Mouse (Mus musculus): ENCODE data around the gene Tmem131l.
"Not testable (repeated sequence)": the region's sequence is repeated elsewhere in the genome, so short reads cannot be mapped to it uniquely, and the experiment has no call there.

The Tmem131l gene

DNA sequence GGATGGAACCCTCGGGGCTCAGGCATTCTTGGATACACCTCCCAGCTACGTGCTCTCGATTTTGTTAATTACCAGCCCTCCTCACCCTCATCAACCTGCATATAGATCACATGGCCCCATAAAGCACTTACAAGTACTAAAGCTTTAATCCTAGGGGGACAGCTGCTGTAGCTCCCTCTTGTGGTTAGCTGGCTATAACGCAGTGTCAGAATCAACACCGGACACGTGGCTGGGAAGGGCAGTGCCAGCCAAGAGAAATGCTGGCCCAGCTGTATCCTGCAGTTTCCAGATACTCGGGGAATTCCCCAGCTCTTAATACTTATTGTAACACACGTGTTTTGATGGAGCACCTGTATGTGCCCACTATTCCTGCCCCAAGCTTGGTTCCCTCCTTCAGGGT, 140.4 kb downstream of the Tmem131l start:
- in situ Hi-C loops (cut with MboI; ENCODE audit: low pct_unique_long_range_greater_than_20kb in 1 of 2, low sequenced_read_pairs in 2 of 2, unreplicated experiment in 1 of 2) = no loop called here

DNA sequence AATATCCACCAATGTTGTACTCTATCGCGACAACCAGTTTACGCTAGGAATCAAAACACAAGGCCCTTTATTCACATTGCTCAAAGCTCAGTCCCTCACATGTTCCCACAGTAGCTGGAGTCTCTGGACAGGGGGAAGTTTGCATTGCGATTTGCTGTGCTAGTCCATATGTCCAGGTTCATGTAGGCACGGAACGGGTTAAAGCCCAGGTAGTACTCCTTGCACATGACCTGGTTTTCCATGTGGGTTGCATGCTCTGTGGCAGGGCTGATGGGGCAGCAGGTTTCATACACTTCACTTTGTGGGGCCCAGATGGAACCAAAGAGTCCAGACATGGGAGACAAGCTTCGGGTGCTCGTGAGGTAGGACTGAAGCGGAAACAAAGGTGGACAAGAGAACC, 141.7 kb downstream of the Tmem131l start:
- in situ Hi-C loops (cut with MboI; ENCODE audit: low pct_unique_long_range_greater_than_20kb in 1 of 2, low sequenced_read_pairs in 2 of 2, unreplicated experiment in 1 of 2) = no loop called here

DNA sequence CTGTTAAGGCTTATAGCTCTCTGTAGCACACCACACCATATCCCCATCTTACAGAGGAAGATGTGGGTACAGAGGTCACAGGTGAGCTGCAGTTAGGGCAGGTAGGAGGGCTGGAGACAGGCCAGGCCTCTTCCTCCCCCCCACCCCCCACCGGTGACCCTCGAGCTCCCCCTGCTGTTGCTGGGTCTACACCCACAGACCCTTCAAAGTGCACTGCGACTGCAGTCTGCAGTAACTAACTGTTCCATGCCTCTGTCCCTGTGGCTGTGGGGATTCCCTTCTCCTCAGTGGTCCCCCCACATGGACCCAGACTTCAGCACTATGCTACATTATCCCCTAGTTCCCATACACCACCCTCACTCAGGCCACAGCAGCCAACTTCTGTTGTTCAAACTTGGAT, 144.2 kb downstream of the Tmem131l start:
- in situ Hi-C loops (cut with MboI; ENCODE audit: low pct_unique_long_range_greater_than_20kb in 1 of 2, low sequenced_read_pairs in 2 of 2, unreplicated experiment in 1 of 2) = no loop called here

DNA sequence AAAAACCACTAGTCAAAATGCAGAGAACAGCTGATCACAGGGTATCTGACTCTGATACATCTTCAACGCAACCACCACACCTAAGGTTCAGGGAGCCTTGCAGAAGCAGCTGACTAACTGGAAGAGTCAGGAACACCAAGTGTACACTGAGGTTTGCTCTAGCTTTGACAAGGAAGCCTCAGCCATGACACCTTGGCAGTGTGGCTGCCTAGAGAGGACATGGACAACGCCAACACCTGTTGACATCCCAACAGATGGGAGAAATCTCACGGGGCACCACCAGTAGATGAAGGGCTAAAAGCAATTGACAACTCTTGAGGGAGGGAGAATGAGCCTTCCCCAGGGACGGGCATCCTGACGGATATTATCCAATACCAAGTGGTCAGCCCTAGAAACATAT, 144.9 kb downstream of the Tmem131l start:
- in situ Hi-C loops (cut with MboI; ENCODE audit: low pct_unique_long_range_greater_than_20kb in 1 of 2, low sequenced_read_pairs in 2 of 2, unreplicated experiment in 1 of 2) = no loop called here

DNA sequence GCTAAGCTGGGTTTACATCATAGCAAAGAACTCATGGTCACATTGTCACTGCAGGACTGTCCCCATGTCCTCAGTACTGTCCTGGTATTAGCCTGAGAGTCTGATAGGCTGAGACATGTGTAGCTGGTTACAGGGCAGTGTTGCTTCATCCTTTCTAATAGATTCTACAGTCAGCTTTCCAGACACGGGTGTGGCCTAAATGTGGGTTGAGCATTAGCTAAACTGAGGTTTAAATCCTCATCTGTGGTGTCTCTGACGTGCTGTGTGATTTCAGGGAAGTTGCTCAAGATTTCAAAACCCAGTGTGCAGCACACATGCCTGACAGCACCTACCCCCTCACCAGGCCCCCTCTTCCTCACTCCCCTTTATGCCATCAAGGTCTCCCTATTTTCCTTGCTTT, 154.8 kb downstream of the Tmem131l start:
- in situ Hi-C loops (cut with MboI; ENCODE audit: low pct_unique_long_range_greater_than_20kb in 1 of 2, low sequenced_read_pairs in 2 of 2, unreplicated experiment in 1 of 2) = loop anchor here in 1 of 2 experiments (5.0 kb wide), 1 partner anchor 88 kb away; no protein-coding TSS in a partner anchor

DNA sequence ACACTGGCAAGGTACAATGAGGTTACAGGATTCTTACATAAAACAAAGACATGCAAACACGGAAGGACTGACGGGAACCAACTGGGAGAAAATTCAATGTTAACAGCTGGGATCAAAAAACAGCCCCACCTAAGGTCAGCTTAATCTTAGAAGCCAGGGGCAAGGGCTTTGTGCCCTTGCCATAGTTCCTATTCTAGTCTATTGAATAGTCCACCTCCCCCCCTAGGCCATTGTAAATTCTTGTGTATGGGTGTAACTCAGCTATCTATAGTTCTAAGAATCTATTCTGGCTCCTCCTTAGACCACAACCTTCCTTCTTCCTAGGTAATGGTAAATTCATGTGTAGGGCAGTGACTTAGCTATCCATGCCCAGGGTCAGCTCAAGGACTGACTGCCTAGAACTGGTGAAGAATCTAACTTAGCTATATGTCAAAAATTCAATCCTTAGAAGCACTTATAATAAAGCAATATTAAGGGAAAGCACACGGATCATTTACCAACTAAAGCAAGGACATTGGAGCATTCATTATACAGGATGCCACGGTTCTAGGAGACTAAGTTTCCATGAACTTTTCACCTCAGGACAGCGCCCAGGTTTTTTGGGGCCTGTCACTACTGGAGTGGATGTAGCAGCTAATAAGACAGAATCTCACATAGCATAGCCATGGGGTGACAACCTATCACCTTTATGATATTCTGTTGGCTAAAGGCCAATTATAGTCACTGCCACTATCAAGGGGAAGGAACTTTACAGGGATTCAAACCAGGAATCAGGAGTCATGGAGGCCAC, 160.5 kb downstream of the Tmem131l start:
- in situ Hi-C loops (cut with MboI; ENCODE audit: low pct_unique_long_range_greater_than_20kb in 1 of 2, low sequenced_read_pairs in 2 of 2, unreplicated experiment in 1 of 2) = not testable (repeated sequence)

DNA sequence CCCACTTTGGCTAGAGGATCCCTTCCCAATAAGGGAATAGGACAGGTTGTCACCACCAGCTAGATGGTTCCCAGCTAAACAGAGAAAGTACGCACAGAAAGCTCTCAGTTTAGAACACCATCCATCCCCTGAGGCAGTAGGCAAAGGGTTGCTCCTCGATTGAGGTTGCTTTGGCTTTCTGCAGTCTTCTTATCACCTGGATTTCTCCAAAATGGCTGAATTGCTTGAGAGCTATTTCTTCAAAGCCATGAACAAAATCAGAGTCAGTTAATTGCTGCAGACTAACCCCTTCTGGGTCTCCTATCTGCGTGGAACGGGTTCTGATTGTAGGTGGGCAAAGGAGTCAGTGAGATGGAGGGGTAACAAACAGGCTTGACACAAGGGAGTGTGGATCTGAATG, 161.2 kb downstream of the Tmem131l start:
- in situ Hi-C loops (cut with MboI; ENCODE audit: low pct_unique_long_range_greater_than_20kb in 1 of 2, low sequenced_read_pairs in 2 of 2, unreplicated experiment in 1 of 2) = no loop called here

DNA sequence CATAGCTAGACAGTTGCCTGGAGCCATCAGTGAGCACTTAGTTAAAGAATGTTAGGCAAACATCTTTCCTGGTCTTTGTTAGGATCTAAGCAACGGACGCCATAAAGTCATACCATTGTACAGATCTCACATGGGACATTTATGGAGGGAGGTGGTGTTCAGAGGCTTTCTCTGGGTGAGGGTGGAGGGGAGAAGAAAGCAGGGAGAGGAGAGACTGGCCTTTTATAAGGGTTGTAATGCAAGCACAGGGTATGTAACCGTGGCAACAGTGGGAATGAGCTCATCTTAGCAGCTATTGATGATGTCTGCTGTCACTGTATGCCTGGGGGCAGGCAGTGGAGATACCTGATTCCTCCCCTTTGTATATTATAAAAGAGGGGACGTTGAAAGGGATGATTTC, 163.7 kb downstream of the Tmem131l start:
- in situ Hi-C loops (cut with MboI; ENCODE audit: low pct_unique_long_range_greater_than_20kb in 1 of 2, low sequenced_read_pairs in 2 of 2, unreplicated experiment in 1 of 2) = no loop called here

DNA sequence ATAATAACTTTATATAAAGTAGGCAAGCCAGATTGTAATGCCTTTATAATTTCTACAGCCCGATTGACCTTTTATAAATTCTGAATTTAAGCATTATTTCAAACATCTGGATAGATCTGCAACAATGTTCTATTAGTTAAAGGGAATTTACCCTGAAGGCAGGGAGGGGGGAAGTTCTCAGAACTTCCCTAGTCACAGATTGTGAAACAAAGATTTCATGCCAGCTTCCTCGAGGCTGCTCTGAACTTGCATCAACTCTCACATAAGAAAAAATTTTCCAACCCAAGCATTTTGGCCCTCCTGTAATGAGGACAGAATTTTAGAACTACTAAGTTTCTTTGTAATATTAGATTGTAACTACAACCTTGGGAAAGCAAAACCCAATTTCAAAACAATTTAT, 164.9 kb downstream of the Tmem131l start:
- in situ Hi-C loops (cut with MboI; ENCODE audit: low pct_unique_long_range_greater_than_20kb in 1 of 2, low sequenced_read_pairs in 2 of 2, unreplicated experiment in 1 of 2) = not testable (repeated sequence)

DNA sequence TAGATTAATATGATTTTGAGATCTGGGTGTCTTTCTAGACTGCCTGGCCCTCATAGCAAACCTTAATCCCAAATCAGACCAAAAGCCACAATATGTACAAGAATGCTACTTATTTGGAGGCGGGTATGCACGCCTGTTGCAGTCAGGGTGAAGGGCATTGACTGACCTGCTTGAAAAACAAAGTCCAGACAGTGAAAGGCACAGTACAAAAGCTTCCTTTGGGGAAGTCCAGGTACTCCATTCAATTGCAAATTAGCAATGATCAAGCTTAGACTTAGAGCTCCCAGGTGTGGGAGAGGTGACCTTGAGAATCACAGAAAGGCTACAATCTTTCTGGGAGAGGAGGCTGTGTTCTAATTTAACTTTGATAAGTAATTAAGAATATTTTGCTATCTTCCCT, 167.1 kb downstream of the Tmem131l start:
- in situ Hi-C loops (cut with MboI; ENCODE audit: low pct_unique_long_range_greater_than_20kb in 1 of 2, low sequenced_read_pairs in 2 of 2, unreplicated experiment in 1 of 2) = not testable (repeated sequence)

DNA sequence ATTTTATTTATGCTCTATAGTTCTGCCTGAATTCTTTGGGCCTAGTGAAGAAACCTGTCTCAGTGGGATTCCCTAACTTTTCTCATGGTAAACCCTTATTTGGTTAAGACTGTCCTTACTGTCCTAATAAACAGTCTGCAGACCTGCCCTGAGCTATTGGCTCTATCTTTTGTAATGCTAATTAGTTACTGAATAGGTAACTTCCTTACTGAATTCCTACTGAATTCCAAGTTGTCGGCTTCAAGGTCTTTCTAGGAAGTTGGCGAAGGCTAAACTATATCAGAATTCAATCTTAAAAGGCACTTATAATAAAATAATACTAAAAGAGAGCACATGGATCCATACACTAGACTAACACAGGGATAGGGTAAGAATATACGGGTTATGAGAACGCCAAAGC, 168.0 kb downstream of the Tmem131l start:
- in situ Hi-C loops (cut with MboI; ENCODE audit: low pct_unique_long_range_greater_than_20kb in 1 of 2, low sequenced_read_pairs in 2 of 2, unreplicated experiment in 1 of 2) = not testable (repeated sequence)

DNA sequence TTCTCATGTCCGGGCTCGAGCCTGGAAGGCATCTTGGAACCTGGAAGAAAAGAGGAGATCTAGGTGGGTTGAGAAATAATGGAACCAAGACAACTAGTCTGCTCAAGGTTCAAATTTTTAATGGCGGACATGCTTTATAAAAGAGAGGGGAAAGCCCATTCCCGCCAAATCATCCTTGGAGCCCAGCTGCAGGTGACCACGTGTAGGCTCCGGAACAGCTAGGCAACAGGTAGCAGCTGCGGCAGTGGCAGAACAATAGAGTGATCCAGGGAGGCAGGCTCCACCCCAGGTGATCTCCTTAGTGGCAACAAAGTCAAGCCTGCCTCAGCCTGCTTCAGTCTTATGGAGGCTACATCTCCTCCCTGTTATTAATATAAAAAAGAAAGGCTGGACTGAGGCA, 168.4 kb downstream of the Tmem131l start:
- in situ Hi-C loops (cut with MboI; ENCODE audit: low pct_unique_long_range_greater_than_20kb in 1 of 2, low sequenced_read_pairs in 2 of 2, unreplicated experiment in 1 of 2) = not testable (repeated sequence)

DNA sequence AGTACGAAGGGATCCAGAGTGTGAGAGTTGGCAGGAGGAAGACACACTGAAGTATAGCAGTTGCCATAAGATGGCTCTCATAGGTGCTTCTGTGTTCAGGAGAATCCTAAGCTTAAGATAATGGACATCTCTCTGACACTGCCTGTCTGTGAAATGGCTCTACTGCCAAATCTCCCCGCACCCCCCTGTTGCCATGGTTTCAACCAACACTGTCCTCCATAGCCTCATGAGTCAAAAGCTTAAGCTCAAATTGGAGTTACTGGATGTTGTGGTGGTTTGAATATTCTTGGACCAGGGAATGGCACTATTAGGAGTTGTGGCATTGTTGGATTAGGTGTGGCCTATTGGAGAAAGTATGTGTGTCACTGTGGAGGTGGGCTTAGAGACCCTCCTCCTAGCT, 170.2 kb downstream of the Tmem131l start:
- in situ Hi-C loops (cut with MboI; ENCODE audit: low pct_unique_long_range_greater_than_20kb in 1 of 2, low sequenced_read_pairs in 2 of 2, unreplicated experiment in 1 of 2) = no loop called here

DNA sequence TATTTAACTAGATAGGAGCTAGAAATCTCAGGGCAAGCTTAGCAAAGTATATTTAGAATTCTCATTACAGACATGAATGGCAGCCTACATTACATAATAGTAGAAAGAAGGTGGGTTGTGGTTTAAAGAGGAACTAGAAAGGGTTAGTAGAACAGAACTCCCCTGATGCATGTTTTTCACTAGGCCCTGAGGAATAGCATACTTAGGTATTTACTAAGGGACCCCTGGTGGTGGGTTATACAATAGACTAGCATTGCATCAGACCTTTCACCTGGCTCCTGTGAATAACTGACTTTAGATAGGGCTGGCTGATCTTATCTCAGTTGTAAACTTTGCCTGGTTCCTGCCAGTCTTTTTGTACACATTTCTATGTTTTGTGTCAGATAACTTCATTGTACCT, 172.9 kb downstream of the Tmem131l start:
- in situ Hi-C loops (cut with MboI; ENCODE audit: low pct_unique_long_range_greater_than_20kb in 1 of 2, low sequenced_read_pairs in 2 of 2, unreplicated experiment in 1 of 2) = not testable (repeated sequence)

DNA sequence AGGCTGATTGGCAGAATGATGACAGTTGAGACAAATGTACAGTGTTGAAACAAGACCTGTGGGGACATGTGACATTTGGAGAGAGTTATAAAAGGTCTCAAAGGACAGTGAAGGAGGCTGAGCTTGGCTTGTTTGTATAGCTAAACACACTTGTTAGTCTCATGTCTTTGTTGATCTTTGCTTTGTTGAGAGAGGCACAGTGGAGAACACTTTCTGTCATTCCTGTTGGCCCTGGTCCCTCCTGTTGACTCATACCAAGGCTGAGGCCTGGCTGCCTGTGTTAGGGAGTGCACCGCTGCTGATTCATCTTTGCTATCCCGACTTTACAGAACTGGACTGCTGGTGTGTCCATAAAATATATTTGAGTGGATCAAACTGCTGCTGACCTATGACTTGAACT, 174.8 kb downstream of the Tmem131l start:
- in situ Hi-C loops (cut with MboI; ENCODE audit: low pct_unique_long_range_greater_than_20kb in 1 of 2, low sequenced_read_pairs in 2 of 2, unreplicated experiment in 1 of 2) = no loop called here

DNA sequence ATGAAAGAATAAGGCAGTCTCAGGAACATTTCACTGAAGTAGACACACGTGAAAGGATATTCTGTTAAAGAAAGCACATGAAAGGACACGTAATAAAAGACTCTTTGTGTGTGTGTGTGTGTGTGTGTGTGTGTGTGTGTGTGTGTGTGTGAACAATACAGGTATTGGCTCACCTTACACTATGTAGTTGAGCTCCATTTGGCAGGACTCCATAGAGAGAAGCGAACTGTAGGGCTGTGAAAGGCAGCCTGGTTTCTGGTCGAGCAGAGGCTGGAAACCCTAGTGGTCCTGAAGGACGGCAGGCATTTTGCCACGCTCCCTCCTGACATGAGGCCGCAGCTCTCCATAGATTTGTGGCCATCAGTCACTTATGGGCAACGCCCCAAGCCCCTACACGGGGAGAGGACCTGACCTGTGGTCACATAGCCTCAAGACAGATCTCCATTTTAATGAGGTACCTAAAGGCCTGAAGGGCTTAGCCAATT, 175.9 kb downstream of the Tmem131l start:
- in situ Hi-C loops (cut with MboI; ENCODE audit: low pct_unique_long_range_greater_than_20kb in 1 of 2, low sequenced_read_pairs in 2 of 2, unreplicated experiment in 1 of 2) = no loop called here

DNA sequence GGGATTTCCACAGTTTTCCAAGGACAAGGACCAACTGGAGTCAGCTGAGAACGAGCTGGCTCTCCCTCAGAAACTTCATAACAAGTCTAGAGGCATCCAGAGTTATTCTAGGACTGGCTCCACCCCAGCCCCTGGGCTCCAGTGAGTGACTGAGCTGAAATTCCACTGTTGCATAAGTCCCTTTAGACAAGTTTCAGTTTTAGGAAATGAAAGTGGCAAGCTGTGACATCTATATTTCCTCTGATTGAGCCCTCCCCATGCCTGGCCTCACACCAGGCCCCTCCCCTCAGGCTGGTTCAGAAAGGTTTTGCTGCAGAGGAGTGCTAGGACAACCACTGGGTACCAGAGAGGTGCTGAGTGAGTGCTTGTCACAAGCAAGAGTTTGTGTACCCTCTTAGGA, 177.0 kb downstream of the Tmem131l start:
- in situ Hi-C loops (cut with MboI; ENCODE audit: low pct_unique_long_range_greater_than_20kb in 1 of 2, low sequenced_read_pairs in 2 of 2, unreplicated experiment in 1 of 2) = no loop called here

DNA sequence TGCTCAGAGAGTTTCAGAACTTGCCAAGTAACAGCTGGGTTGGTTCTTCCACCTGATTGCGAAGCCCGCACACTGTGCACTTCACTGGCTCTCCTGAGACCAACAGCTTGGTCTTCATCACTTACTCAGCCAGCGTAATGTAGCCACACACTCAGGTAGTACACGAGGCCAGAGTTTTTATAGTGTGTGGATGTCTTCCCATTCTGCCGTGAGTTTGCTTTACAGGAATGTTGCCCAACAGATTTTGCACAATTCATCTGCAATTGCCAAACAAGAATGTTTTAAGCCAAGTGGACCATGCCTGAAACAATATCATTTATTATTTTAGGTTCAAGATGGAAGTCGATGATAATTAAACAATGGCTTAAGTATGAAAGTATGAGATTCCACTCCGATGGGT, 180.4 kb downstream of the Tmem131l start:
- in situ Hi-C loops (cut with MboI; ENCODE audit: low pct_unique_long_range_greater_than_20kb in 1 of 2, low sequenced_read_pairs in 2 of 2, unreplicated experiment in 1 of 2) = no loop called here

DNA sequence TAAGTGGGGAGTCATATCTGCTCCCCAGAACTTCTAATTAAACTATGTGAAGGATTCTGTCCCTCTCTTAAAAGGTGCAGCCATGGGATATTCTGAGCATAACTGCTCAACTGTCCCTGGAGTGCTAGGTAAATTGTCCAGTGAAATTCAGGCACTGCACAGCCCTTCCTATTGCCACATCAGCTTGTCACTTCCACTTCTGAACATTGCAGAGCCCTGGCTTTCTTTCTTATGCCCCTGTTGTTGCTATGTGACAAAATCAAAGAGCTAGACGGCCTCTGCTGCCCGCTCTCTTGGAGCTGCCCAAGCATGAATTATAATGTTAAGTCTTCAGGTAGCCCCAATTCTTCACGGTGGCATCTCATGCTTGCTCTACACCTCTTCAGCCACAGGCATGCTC, 180.9 kb downstream of the Tmem131l start:
- in situ Hi-C loops (cut with MboI; ENCODE audit: low pct_unique_long_range_greater_than_20kb in 1 of 2, low sequenced_read_pairs in 2 of 2, unreplicated experiment in 1 of 2) = no loop called here

DNA sequence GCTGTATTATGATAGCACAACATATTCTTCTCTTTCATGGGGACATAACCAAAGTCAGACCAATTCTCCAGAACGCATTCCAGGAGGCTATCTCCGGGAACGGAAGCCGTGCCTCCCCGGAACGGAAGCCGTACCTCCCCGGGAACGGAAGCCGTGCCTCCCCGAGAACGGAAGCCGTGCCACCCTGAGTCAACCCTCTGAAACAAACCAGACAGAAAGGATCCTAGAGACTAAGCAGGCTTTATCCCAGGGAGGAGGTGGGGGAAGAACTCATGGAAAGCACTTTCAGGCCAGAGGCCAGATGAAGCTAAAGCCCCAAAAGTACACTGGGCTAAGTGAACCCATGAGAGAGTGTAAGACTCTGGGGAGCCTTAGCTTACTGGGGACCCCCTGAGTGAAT, 182.4 kb downstream of the Tmem131l start:
- in situ Hi-C loops (cut with MboI; ENCODE audit: low pct_unique_long_range_greater_than_20kb in 1 of 2, low sequenced_read_pairs in 2 of 2, unreplicated experiment in 1 of 2) = no loop called here
